Mouse (Mus musculus) telencephalon, adult 2 months (tissue): Measurements from ENCODE around the gene Ldlrap1.
A peak's percentile ranks its signal among the peaks of the same experiment; 100 is the strongest.

Experiments
- DNase-seq: peaks from one replicate; pipeline ENCODE4 v3.0.0-alpha.2; 2011; ENCODE audit warnings: low read depth, low spot score

The Ldlrap1 gene

DNA sequence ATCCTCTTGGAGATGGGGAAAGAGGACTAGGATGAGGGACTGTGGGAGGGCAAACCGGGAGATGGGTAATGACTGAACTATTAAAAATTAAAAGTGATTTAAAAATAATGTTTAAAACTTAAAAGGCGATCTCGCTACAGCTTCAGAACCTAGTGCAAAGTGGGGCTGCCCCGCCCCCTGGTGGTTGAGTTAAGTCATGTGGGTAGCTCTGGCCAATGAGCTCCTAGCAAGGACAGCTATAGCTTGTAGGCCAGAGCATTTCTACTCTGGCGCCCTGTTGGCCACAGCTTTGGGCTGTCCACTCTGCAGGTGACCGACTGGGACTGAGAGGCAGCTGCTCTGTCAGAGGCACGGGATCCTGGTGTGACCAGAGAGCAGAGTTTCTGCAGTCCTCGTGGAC lies 53.9 kb downstream of the Ldlrap1 start:
- DNase-seq, result no peak

DNA sequence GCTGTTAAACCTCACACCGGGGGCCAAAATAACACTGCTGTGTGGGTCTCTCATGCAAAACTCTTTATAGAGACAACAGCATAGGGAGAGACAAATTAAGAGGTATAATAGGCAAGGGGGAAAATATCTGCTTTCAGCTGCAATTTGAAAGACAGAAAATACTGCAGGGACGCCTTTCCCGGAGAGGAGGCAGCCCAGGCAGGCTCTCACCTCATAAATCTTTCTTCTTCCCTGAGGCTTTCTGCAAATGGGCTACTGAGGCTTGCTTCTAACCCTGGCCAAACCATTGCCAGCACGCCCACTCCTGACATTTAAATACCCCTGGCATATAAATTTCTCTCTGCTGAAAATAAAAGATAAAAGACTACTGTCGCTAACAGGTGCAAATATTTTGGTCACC lies 62.5 kb downstream of the Ldlrap1 start:
- DNase-seq, result no peak

DNA sequence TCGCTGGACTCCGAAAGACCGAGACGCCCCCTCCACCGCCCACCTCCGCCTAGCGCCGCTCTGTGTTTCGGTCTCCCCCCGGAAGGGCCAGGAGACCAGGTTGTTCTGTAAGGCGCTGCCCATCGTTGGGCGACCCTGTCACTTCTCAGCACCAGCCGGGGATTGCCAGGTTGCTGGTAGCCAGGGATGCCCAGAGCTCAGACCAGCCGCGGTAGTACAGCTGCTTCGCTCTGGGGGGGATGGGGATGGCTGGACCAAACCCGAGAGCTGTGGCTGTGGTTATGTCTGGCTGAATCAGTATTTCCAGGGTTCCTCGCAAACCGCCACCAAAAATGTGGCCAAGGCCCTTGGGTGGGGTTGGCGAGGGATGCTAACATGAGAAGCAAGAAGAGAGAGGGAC lies 63.2 kb downstream of the Ldlrap1 start:
- no peak for DNase-seq

DNA sequence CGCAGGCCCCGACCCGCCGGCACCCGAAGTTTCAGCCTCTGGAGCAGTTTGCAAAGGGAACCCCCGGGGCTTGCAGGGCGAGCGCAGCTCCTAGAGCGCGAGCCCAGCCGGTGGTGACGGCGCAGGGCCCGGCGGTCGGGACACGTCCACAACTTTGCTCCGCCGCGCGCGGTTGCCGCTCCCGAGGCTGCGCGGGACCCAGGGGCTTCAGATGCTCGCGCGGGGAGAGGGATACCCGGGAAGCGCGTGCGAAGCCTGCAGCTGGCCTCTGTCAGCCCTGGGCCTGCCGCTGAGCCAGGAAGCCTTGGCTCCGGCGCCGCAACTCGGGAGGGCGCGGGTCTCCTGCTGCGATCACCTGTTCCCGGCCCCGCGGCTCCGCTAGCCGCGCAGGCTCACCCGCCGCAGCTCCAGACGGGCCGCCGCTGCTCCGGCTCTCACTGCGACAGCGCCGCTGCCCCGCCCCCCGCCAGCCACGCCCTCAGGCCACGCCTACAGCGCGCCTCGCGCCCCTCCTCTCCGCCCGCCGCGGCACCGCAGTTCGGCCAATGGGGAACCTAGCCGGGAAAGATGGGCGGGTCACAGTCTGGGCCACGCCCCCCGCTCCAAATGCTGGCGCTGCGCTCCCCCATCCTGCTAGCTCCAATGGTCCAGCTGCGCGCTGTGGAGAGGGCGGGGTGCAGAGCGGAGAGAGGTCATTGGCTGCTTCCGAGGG lies 63.8 kb downstream of the Ldlrap1 start, which contains the start of gene Man1c1:
Man1c1 (minus strand) TSS at position 456 of the 712 bp plus-strand sequence.
- DNase-seq, result peak; percentile 94

DNA sequence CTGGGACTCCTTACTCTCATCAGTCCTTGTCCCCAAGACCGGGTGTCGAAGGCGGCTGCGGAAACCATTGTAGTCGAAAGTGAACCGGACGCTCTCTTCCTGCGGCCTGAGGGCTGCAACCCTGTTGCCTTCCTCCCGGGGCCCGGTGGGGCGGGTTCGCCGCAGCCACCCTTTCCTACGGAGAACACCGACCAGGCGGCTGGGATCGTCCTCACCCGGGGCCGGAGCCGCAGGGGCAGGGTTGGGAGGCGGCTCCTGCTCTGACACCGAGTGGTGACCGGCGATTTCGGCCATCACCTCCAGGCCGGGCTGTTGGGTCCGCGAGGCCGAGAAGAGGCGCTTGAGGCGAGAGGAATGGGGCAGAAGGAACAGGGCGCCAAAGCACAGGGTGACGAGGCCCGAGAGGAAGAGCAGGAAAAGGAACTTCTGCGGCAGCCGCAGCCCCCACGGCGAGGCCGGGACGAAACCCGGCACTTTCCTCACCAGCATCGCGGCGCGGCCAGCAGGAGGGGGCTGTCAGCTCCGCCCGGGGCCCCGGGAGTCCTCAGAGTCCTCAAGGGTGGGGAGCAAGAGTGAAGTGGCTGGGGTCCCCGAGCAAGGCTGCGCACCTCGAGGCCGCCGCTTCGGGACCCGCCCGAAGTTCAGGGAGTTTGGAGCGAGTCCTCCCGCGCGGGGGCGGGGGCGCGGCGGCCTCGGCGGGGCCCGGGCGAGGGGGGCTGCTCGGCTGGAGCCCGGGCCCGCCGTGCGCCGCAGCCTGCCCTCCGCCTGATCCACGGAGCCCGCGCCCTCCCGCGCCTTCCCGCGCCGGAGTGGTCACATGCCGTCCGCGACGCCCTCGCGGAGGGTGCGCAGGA lies 64.6 kb downstream of the Ldlrap1 start:
- no peak for DNase-seq

DNA sequence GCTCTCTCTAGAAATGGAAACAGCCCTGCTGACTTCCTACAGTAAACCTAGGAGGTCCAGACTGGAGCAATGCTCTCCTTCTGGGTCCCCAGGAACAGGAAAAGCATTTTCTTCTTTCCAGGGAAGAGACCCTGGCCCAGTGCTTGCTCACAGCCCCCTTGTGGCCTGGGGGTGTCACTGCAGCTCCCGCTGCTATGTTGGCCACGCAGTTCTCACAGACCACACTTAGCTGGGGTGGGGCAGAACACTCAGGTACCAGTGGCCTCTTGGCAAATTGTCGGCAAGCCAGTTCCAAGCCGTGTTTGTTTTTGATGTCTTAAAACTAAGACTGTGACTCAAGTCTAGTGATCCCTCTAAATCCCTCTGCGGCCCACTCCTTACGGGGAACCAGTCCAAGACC lies 65.9 kb downstream of the Ldlrap1 start:
- no peak for DNase-seq

DNA sequence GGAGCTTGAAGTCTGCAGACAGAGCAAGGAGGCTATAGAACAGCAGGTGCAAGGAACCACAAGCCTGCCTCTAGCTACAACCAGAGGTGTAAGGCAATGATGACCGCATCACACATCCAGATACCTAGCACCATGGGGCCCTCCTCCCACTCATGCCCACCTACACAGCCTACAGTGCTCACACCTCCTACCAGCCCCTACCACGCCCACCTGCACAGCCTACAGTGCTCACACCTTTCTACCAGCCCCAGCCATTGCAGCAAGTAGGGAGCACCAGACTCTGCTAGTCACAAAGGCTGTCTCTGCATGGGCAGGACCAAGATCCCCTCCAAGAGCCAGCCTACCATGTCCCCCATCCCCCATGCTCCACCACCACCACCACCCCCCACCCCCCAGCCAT lies 66.9 kb downstream of the Ldlrap1 start:
- no peak for DNase-seq

DNA sequence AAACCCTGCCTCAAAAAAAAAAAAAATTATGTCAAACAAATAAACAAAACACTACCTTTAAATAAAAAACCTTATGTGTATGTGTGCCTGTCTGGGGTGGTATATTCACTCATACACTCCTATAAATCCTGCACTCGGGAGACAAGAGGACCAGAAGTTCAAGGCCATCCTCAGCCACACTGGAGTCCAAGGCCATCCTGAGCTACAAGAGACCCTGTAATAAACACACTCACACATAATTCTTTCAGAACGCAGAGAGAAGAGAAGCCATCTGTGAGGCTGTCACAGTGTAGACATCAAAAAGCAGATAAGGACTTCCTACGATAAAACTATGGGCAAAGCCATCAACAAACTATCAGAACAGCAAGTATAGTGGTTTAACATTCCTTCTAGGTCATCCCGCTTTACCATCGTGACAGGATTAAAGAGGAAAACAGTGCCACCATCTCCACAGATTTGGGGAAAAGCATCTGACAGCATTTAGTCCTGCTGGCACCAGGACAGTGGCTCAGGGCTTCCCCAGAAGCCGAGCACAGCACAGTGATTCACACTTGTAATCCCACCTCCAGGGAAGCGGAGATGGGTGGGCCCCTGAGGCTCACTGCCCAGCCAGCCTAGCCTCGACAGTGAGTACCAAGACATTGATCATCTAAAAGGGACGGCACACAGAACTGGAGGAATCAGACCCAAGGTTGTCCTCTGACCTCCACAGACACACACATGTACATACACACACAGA lies 74.5 kb downstream of the Ldlrap1 start:
- DNase-seq, result no peak

DNA sequence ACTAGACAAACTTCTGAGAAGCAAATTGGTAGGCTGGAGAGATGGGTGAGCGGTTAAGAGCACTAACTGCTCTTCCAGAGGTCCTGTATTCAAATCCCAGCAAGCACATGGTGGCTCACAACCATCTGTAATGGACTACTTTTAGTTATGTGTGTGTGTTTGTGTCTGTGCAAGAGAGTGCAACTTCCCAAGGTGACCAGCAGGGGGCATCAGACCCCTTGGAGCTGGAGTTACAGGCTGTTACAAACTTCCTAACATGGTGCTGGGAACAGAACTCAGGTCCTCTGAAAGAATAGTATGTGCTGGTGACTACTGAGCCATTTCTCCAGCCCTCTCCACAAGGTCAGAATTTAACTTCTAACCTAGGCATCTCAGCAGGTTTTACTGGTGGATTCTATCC lies 75.4 kb downstream of the Ldlrap1 start:
- no peak for DNase-seq
